Mouse (Mus musculus) CH12F3 (cell line): ENCODE results near the gene Olr1.
"Not testable (repeated sequence)": the region's sequence is repeated elsewhere in the genome, so short reads cannot be mapped to it uniquely, and the experiment has no call there.

Experiments
- in situ Hi-C: fragments of 300-500 bp; cut with MboI; formaldehyde crosslinking; loops from 2 replicates; pipeline ENCODE4 v1.14.3; 2020; ENCODE audit warnings: low sequenced_read_pairs

Gene Olr1

GRCm38 (mm10) chr6:129513409-129513808, 6.4 kb upstream of the Olr1 start:
- in situ Hi-C loops: no loop called here

GRCm38 (mm10) chr6:129512868-129513267, 5.9 kb upstream of the Olr1 start:
- in situ Hi-C loops: no loop called here

GRCm38 (mm10) chr6:129512367-129512766, 5.4 kb upstream of the Olr1 start, which contains the start of gene Tmem52b:
Gene Tmem52b, plus strand, starts transcription at chr6:129512555.
- in situ Hi-C loops: no loop called here

- in situ Hi-C loops: no loop called here
Observed at GRCm38 (mm10) chr6:129510120-129510911, 3.4 kb upstream of the Olr1 start.

- in situ Hi-C loops: no loop called here
Observed at GRCm38 (mm10) chr6:129503471-129503870, 3.5 kb downstream of the Olr1 start.

- in situ Hi-C loops: not testable (repeated sequence)
Observed at GRCm38 (mm10) chr6:129499516-129499915, 7.4 kb downstream of the Olr1 start.

GRCm38 (mm10) chr6:129497345-129498218, 9.4 kb downstream of the Olr1 start:
- in situ Hi-C loops: no loop called here

GRCm38 (mm10) chr6:129494924-129495323, 12.0 kb downstream of the Olr1 start:
- in situ Hi-C loops: no loop called here

GRCm38 (mm10) chr6:129480089-129480958, 26.6 kb downstream of the Olr1 start:
- in situ Hi-C loops: no loop called here

- in situ Hi-C loops: no loop called here
Observed at GRCm38 (mm10) chr6:129476404-129477126, 30.4 kb downstream of the Olr1 start.

- in situ Hi-C loops: no loop called here
Observed at GRCm38 (mm10) chr6:129472627-129473026, 34.3 kb downstream of the Olr1 start.

- in situ Hi-C loops: no loop called here
Observed at GRCm38 (mm10) chr6:129471386-129471785, 35.6 kb downstream of the Olr1 start.

GRCm38 (mm10) chr6:129451411-129452039, 55.4 kb downstream of the Olr1 start, which contains the start of gene Clec1a:
Gene Clec1a, minus strand, starts transcription at chr6:129452000.
- in situ Hi-C loops: no loop called here

- in situ Hi-C loops: no loop called here
Observed at GRCm38 (mm10) chr6:129449743-129450142, 57.2 kb downstream of the Olr1 start.

- in situ Hi-C loops: no loop called here
Observed at GRCm38 (mm10) chr6:129438033-129438432, 68.9 kb downstream of the Olr1 start.

- in situ Hi-C loops: no loop called here
Observed at GRCm38 (mm10) chr6:129436025-129436424, 70.9 kb downstream of the Olr1 start.
